Mouse (Mus musculus): ENCODE measurements around the gene Mdm2. TPM values are rescaled to one million over a fixed set of nuclear protein-coding genes. Genes with fewer than 3 reads are reported as not detected.

Gene Mdm2
- polyA plus RNA-seq, 1 experiment = 17.0 TPM

- H3K4me3 ChIP-seq (ENCODE audit: insufficient read depth, low read depth, low read length) = no peak overlapping the region
- no peaks in the 10 kb centered on the region for H3K4me1 ChIP-seq (ENCODE audit: control insufficient read depth, insufficient read depth, insufficient read length, low read length)
- H3K27ac ChIP-seq (replicated peaks; ENCODE audit: low read depth, low read length) = no peak overlapping the region
Measured at GRCm38 (mm10) chr10:117692953-117693352, 17.6 kb downstream of the Mdm2 start.

- no peak overlapping the region for H3K27ac ChIP-seq (replicated peaks; ENCODE audit: low read depth, low read length)
- H3K4me1 ChIP-seq (ENCODE audit: control insufficient read depth, insufficient read depth, insufficient read length, low read length) = no peaks in the 10 kb centered on the region
- no peak overlapping the region for H3K4me3 ChIP-seq (ENCODE audit: insufficient read depth, low read depth, low read length)
Measured at GRCm38 (mm10) chr10:117692173-117692572, 18.4 kb downstream of the Mdm2 start.

GRCm38 (mm10) chr10:117691389-117691968, 19.1 kb downstream of the Mdm2 start:
- Histone ChIP-seq H3K27ac (replicated peaks; ENCODE audit: low read depth, low read length) (no peak overlapping the region), H3K4me3 (ENCODE audit: insufficient read depth, low read depth, low read length) (no peak overlapping the region)

DNA sequence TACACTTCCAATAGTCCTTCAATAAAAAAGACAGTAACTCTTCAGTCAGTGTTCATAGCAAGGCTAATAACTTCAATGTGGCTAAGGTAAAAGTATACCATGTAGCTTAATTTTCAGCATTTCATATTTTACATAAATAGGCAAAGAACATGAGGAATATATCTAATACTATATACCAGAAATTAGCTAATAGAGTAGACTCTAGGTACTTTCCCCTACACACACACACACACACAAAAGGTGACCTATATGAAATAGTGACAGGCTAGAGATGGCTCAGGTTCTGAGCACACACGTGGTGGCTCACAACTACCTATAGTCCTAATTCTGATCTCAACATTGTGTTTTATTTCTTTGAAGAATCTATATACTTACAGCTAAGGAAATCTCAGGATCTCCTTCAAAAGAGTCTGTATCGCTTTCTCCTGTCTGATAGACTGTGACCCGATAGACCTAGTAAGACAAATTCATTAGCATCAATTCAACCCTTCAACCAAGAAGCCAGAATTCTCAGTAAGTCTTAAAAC, 19.7 kb downstream of the Mdm2 start:
- no peak overlapping the region for H3K4me3 ChIP-seq (ENCODE audit: insufficient read depth, low read depth, low read length)
- no peaks in the 10 kb centered on the region for H3K4me1 ChIP-seq (ENCODE audit: control insufficient read depth, insufficient read depth, insufficient read length, low read length)

More at GRCm38 (mm10) chr10:117691389-117691968, 19.1 kb downstream of the Mdm2 start:
- H3K4me1 ChIP-seq (ENCODE audit: control insufficient read depth, insufficient read depth, insufficient read length, low read length) = no peaks in the 10 kb centered on the region

DNA sequence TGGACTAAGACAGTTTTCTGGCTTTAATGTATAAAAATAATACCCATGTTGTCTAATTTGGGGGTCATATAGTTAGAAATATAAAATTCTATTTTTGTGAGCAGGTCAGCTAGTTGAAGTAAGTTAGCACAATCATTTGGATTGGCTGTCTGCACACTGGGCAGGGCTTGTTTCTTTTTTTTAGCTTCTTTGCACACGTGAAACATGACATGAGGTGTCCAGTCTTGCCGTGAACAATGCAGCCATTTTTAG, 20.5 kb downstream of the Mdm2 start:
- H3K27ac ChIP-seq (replicated peaks; ENCODE audit: low read depth, low read length) = no peak overlapping the region
- H3K4me3 ChIP-seq (ENCODE audit: insufficient read depth, low read depth, low read length) = no peak overlapping the region
- no peaks in the 10 kb centered on the region for H3K4me1 ChIP-seq (ENCODE audit: control insufficient read depth, insufficient read depth, insufficient read length, low read length)

More for the DNA sequence above, 19.7 kb downstream of the Mdm2 start:
- H3K27ac ChIP-seq (replicated peaks; ENCODE audit: low read depth, low read length) = no peak overlapping the region

- no peaks in the 10 kb centered on the region for H3K4me1 ChIP-seq (ENCODE audit: control insufficient read depth, insufficient read depth, insufficient read length, low read length)
- no peak overlapping the region for H3K4me3 ChIP-seq (ENCODE audit: insufficient read depth, low read depth, low read length)
- H3K27ac ChIP-seq (replicated peaks; ENCODE audit: low read depth, low read length) = no peak overlapping the region
Measured at GRCm38 (mm10) chr10:117689297-117690100, 21.1 kb downstream of the Mdm2 start.

- Histone ChIP-seq H3K4me1 (ENCODE audit: control insufficient read depth, insufficient read depth, insufficient read length, low read length) (no peaks in the 10 kb centered on the region), H3K4me3 (ENCODE audit: insufficient read depth, low read depth, low read length) (no peak overlapping the region)
Measured at GRCm38 (mm10) chr10:117688204-117689151, 22.1 kb downstream of the Mdm2 start.

DNA sequence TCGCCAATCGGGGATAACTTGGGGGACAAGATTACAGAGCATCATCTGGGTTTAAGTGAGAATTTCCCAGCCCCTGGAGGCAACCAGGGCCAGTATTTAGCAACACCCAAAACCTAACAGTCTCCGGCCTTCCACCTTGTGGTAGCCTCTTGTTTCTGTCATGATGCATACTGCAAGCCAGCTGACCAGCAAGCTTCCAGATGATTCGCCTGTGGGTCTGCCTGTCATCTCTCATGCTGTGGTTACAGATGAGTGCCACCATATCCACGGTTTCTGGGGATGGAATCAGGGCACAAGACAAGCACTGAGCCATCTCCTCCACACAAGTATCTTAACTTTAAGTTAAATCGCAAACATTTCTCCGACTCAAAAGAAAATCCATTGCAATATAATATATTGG, 23.0 kb downstream of the Mdm2 start:
- Histone ChIP-seq H3K27ac (replicated peaks; ENCODE audit: low read depth, low read length) (no peak overlapping the region), H3K4me1 (ENCODE audit: control insufficient read depth, insufficient read depth, insufficient read length, low read length) (no peaks in the 10 kb centered on the region), H3K4me3 (ENCODE audit: insufficient read depth, low read depth, low read length) (no peak overlapping the region)

More at GRCm38 (mm10) chr10:117688204-117689151, 22.1 kb downstream of the Mdm2 start:
- no peak overlapping the region for H3K27ac ChIP-seq (replicated peaks; ENCODE audit: low read depth, low read length)

DNA sequence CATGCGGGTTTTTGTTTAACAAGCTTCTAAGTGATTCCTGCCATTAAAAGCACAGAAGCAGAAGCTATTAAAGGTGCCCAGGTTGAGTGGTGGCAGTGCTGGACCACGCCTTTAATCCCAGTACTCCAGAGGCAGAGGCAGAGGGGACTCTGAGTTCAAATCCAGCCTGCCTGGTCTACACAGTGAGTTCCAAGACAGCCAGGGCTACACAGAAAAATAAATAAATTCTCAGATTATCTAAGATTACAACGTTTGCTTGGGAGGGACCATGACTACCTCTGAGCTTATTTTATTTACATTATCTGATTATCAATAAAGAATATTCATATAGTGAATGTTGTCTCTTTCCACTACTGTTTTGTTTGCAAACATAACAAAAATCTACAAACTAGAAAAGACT, 23.5 kb downstream of the Mdm2 start:
- Histone ChIP-seq H3K4me1 (ENCODE audit: control insufficient read depth, insufficient read depth, insufficient read length, low read length) (no peaks in the 10 kb centered on the region), H3K27ac (replicated peaks; ENCODE audit: low read depth, low read length) (no peak overlapping the region), H3K4me3 (ENCODE audit: insufficient read depth, low read depth, low read length) (no peak overlapping the region)

- no peak overlapping the region for H3K4me3 ChIP-seq (ENCODE audit: insufficient read depth, low read depth, low read length)
- H3K27ac ChIP-seq (replicated peaks; ENCODE audit: low read depth, low read length) = no peak overlapping the region
- H3K4me1 ChIP-seq (ENCODE audit: control insufficient read depth, insufficient read depth, insufficient read length, low read length) = no peaks in the 10 kb centered on the region
Measured at GRCm38 (mm10) chr10:117685849-117686591, 24.5 kb downstream of the Mdm2 start.

DNA sequence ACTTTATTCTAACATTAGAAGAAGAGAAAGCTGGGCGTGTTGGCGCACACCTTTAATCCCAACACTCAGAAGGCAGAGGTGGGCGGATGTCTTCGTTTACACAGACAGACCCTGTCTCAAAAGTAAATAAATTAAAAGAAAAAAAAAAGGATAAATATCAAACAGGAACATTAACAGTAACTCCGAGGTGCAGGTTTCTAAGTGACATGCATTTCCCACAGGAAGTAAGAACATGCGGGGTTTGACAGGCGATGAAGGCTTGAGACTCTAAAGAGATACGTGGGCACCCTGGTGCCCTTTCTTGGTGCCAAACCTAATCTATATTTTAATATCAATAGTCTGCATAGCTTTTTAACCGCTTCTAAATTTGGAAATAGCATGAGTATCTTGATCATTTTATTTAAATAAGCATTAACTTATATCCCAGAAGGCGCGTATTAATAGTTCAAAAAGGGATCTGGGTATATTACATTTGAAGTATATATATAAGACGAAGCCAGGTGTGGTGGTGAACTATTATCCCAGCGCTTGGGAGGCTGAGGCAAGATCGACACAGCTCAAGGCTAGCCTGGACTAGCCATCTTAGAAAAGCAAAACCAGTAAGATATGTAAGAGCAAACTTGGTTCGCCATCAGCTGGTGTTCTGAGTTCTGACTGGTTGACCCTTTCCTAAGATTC, 25.2 kb downstream of the Mdm2 start:
- no peaks in the 10 kb centered on the region for H3K4me1 ChIP-seq (ENCODE audit: control insufficient read depth, insufficient read depth, insufficient read length, low read length)
- H3K4me3 ChIP-seq (ENCODE audit: insufficient read depth, low read depth, low read length) = no peak overlapping the region
- no peak overlapping the region for H3K27ac ChIP-seq (replicated peaks; ENCODE audit: low read depth, low read length)

DNA sequence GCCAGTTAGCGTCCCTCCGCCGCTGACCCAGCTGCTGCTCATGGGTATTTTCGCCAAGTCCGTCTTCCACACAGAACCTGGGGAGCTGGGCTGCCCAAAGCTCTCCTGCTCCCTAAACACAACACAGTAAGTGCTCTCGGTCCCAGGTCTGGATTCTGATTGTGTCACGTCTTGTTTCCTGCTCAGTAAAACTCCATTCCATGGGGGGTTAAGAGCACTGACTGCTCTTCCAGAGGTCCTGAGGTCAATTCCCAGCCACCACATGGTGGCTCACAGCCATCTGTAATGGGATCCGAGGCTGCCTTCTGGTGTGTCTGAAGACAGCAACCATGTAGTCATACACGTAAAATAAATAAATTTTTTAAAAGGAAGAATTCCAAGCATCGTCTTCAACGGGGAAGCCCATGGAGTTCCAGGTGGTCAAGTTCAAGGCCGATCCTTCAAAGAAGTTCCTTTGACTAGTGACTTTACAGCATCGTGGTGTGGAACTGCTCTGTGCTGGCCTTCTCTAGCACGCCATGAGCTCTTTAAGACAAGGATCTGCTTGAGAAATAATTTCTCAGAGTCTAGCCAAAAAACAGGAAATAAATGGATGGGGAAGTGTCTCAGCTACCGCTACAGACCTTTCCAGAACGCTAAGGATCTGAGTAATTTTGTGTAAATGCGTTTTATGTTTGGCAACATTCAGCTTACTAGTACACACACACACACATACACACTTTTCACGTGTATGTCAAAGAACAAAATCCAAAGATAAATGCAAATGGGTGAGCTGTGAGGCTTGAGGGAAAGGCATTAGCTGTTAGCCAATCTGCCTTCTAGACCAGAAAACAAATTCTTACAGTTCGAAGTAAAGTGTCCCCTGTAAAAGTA, 26.0 kb downstream of the Mdm2 start:
- H3K4me1 ChIP-seq (ENCODE audit: control insufficient read depth, insufficient read depth, insufficient read length, low read length) = no peaks in the 10 kb centered on the region
- H3K4me3 ChIP-seq (ENCODE audit: insufficient read depth, low read depth, low read length) = no peak overlapping the region
- H3K27ac ChIP-seq (replicated peaks; ENCODE audit: low read depth, low read length) = no peak overlapping the region

GRCm38 (mm10) chr10:117683734-117684037, 26.9 kb downstream of the Mdm2 start:
- no peak overlapping the region for H3K4me3 ChIP-seq (ENCODE audit: insufficient read depth, low read depth, low read length)
- H3K4me1 ChIP-seq (ENCODE audit: control insufficient read depth, insufficient read depth, insufficient read length, low read length) = no peaks in the 10 kb centered on the region
- no peak overlapping the region for H3K27ac ChIP-seq (replicated peaks; ENCODE audit: low read depth, low read length)
